Mouse (Mus musculus) forebrain, embryonic 15.5 days (tissue): ENCODE data around the gene Lgr4. TPM values are rescaled to one million over a fixed set of nuclear protein-coding genes. Genes with fewer than 3 reads are reported as not detected.

Source experiments
- ATAC-seq: fragments of 200-750 bp; cut with Nextera tagmentation; replicated peaks from 2 replicates; pipeline ENCODE4 v1.8.0; 2017; ENCODE audit warnings: mild to moderate bottlenecking, moderate TSS enrichment, moderate library complexity
- H3K27ac ChIP-seq: fragments of 300-500 bp; sonication (generic); replicated peaks from 2 replicates; pipeline ENCODE4 v1.5.1; 2015; ENCODE audit warnings: mild to moderate bottlenecking, inconsistent platforms
- H3K27me3 ChIP-seq: fragments of 300-500 bp; sonication (generic); 2 replicates; pipeline ENCODE4 v1.6.1; 2015; ENCODE audit warnings: inconsistent platforms
- H3K36me3 ChIP-seq: fragments of 300-500 bp; sonication (generic); 2 replicates; pipeline ENCODE4 v1.6.1; 2015; ENCODE audit warnings: mild to moderate bottlenecking, inconsistent platforms
- H3K4me1 ChIP-seq: fragments of 300-500 bp; sonication (generic); 2 replicates; pipeline ENCODE4 v1.6.1; 2015; ENCODE audit warnings: inconsistent platforms
- H3K4me2 ChIP-seq: fragments of 300-500 bp; sonication (generic); replicated peaks from 2 replicates; pipeline ENCODE4 v1.6.1; 2015; ENCODE audit warnings: mild to moderate bottlenecking, inconsistent platforms
- H3K4me3 ChIP-seq: fragments of 300-500 bp; sonication (generic); 2 replicates; pipeline ENCODE4 v1.5.1; 2015; ENCODE audit warnings: mild to moderate bottlenecking, inconsistent platforms
- H3K9ac ChIP-seq: fragments of 300-500 bp; sonication (generic); replicated peaks from 2 replicates; pipeline ENCODE4 v1.6.1; 2015; ENCODE audit warnings: mild to moderate bottlenecking, inconsistent platforms
- H3K9me3 ChIP-seq: fragments of 300-500 bp; sonication (generic); 2 replicates; pipeline ENCODE4 v1.6.1; 2016; ENCODE audit warnings: inconsistent platforms
- WGBS: fragments of 180-500 bp; shearing (Covaris S2); methylation state at CpG from one replicate; pipeline ENCODE4 v1.1.7; 2015; ENCODE audit warnings: mixed read lengths; 5-methylcytosine and 5-hydroxymethylcytosine counted together
- polyA plus RNA-seq: library from polyadenylated mRNA; unstranded; fragments of >200 nt; fragmentation: Nextera tagmentation; extraction: Ambion mirVana; gene quantifications from 2 replicates; pipeline ENCODE4 v1.2.1, GENCODE M21; 2015

Lgr4 gene
- polyA plus RNA-seq, 1 experiment from 2014 or later = 3.0 TPM

DNA sequence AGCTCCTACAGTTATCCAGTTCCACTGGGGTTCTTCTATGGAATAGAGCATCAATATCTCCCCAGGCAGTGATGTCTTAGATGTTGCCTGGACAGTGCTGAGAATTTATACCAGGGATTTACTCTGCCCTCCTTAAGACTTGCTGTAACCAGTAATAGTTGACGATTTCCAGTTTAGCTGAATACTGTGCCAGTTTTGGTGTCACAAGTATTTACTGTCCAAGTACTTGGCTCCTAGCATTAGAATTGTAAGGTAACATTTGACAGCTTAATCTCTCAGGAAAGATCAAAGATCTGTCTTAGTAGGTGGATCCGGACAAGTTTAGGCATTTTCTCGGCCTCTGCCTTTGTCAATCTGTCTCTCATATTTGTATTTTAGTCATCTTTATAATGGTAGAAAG is 5.6 kb downstream of the Lgr4 start:
- WGBS = 80% methylated on average over 3 of the region's 3 CpGs
- ATAC-seq = no peak
- Histone ChIP-seq H3K4me3 (no peak overlapping the region), H3K9ac (no peak overlapping the region), H3K36me3 (no peaks in the 10 kb centered on the region), H3K4me2 (no peak overlapping the region), H3K27ac (no peak overlapping the region), H3K27me3 (peaks cover 18% of the 10 kb centered on the region), H3K9me3 (no peaks in the 10 kb centered on the region), H3K4me1 (peaks cover 13% of the 10 kb centered on the region)

DNA sequence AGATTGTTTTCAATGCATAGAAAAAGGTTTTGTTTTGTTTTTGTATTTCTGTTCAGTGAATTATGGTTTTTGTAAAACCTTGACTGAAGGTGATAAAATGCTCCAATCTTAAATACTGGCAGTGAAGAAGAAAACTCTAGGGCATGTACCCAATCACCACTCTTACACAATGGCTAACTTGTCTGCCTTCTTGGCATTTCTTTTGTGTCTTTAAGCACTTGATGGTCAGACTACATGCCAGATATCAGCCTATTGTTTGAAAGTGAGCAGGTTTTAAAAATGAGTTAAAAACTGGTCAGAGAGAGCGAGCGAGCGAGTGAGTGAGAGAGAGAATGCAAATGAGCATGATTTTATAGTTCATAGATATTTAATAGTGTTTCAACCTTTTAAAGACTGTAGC is 6.5 kb downstream of the Lgr4 start:
- Histone ChIP-seq H3K4me1 (peaks cover 4% of the 10 kb centered on the region), H3K27ac (no peak overlapping the region), H3K4me2 (no peak overlapping the region), H3K4me3 (no peak overlapping the region), H3K9me3 (no peaks in the 10 kb centered on the region), H3K36me3 (no peaks in the 10 kb centered on the region), H3K27me3 (peaks cover 18% of the 10 kb centered on the region), H3K9ac (no peak overlapping the region)
- 85% methylated on average over 3 of the region's 3 CpGs for WGBS
- ATAC-seq = no peak

DNA sequence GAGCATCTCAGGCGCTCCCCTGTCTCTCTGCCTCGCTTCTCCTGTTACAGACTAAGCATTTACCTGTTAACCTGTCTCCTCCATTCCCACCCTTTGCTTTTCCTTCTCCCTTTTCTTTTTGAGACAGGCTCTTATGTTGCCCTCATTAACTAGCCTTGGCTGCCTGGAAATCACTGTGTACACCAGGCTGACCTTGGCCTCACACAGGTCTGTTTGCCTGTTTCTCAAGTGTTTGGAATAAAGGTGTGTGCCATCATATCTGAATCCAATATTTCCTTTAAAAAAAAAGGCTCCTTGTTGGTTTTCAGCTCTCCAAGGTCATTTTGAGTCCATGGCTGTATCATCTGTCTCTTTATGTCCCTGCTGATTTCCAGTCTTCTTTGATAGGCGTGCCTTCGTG is 9.5 kb downstream of the Lgr4 start:
- Histone ChIP-seq H3K9ac (no peak overlapping the region), H3K27ac (no peak overlapping the region), H3K4me2 (no peak overlapping the region), H3K4me3 (no peak overlapping the region), H3K4me1 (no peaks in the 10 kb centered on the region), H3K27me3 (peaks cover 9% of the 10 kb centered on the region; the same call in 1 of the 2 replicates), H3K9me3 (no peaks in the 10 kb centered on the region), H3K36me3 (no peaks in the 10 kb centered on the region)
- 98% methylated on average over 4 of the region's 4 CpGs for WGBS
- ATAC-seq = no peak

DNA sequence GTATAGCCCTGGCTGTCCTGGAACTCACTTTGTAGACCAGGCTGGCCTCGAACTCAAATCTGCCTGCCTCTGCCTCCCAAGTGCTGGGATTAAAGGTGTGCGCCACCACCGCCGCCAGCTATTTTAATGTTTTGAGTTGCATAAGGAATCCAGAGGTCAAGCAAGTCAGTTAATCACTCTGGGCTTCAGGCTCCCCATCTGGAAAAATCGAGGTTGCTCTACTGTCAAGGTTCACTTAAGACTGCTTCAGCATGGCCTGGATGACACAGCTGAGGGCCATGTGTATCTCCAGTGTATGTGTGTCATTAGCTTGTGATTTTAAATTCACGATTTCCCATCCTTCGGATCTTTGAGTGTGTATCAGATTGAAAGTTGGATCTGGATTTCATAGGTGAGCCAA is 10.0 kb downstream of the Lgr4 start:
- H3K9me3 ChIP-seq = no peaks in the 10 kb centered on the region
- ATAC-seq = no peak
- H3K27me3 ChIP-seq = peaks cover 14% of the 10 kb centered on the region
- H3K4me3 ChIP-seq = no peak overlapping the region
- no peaks in the 10 kb centered on the region for H3K4me1 ChIP-seq
- no peak overlapping the region for H3K27ac ChIP-seq
- no peak overlapping the region for H3K4me2 ChIP-seq
- no peak overlapping the region for H3K9ac ChIP-seq
- H3K36me3 ChIP-seq = no peaks in the 10 kb centered on the region
- 90% methylated on average over 7 of the region's 7 CpGs for WGBS

DNA sequence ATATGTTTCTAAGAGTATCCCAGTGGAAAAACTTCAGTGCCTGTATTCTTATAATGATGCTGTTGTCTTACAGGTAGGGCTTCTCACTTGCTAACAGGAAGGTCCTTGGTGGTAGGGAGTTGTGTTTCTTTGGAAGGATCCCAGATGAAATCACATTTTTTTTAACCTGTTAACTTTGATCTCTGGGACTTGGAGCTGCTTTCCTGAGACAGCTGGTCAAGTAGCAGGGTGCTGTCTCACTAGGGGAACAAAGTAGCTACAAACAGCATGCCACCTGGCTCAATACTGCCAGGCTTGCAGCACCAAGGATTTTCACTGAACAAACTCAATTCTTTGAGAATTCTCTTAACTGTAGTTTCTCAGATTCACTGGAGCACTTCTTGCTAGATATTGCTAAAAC is 10.4 kb downstream of the Lgr4 start:
- H3K4me3 ChIP-seq = no peak overlapping the region
- no peaks in the 10 kb centered on the region for H3K4me1 ChIP-seq
- peaks cover 16% of the 10 kb centered on the region for H3K27me3 ChIP-seq
- no peak overlapping the region for H3K4me2 ChIP-seq
- no peaks in the 10 kb centered on the region for H3K36me3 ChIP-seq
- H3K27ac ChIP-seq = no peak overlapping the region
- no peak for ATAC-seq
- no peak overlapping the region for H3K9ac ChIP-seq
- H3K9me3 ChIP-seq = no peaks in the 10 kb centered on the region

DNA sequence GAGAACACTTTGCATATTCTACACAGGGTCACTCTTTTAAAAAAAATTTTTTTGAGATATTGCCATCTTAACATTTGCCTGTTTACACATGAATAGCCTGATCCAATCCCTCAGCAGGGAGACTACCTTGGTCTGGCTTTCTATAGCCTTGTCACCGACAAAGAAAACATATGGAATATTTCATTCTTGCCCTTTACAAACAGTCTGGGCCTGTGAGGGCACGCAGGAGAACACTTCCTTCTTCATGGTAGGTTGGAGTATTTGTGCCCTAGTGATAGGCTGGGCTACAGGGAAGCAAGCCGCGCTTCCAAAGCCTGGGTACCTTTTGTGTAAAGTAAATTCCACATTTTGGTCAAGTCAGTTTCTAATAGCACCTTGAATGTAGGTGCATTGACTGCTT is 11.3 kb downstream of the Lgr4 start:
- Histone ChIP-seq H3K27me3 (peaks cover 18% of the 10 kb centered on the region), H3K9me3 (no peaks in the 10 kb centered on the region), H3K4me2 (no peak overlapping the region), H3K4me1 (no peaks in the 10 kb centered on the region), H3K9ac (no peak overlapping the region), H3K4me3 (no peak overlapping the region), H3K36me3 (no peaks in the 10 kb centered on the region), H3K27ac (no peak overlapping the region)
- ATAC-seq = no peak
- 75% methylated on average over 4 of the region's 4 CpGs for WGBS

DNA sequence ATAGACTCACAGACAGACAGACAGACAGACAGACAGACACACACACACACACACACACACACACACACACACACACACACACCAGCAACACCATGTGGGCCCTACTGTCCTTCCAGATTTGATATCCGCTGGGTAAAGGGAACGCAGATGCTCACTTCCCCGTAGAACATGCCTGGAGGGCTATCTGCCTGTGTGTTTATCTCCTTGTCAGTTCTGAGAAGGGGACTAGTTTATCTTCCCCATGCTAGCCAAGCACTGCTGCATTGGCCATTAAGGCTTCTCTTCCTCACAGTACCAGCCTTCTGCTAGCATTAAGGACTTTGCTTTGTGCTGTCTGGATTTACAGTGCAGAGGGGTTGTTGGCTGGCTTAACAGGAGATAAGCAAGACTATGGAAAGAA is 11.8 kb downstream of the Lgr4 start:
- no peak for ATAC-seq
- 93% methylated on average over 3 of the region's 3 CpGs for WGBS
- no peak overlapping the region for H3K4me2 ChIP-seq

DNA sequence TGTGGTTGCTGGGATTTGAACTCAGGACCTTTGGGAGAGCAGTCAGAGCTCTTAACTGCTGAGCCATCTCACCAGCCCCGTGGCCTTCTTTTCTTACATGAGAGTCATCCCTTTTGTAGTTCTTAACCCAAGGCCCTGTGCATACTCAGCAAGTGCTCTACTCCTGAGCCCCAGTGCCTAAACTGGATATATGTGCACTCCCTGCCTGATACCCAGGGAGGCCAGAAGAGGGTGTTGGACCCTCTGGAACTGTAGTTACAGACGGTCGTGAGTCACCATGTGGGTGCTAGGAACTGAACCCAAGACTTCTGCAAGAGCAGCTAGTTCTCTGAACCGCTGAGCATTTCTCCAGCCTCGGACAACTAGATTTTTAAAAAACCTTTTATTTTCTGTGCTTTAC is 12.9 kb downstream of the Lgr4 start:
- WGBS = 91% methylated on average over 5 of the region's 5 CpGs
- Histone ChIP-seq H3K36me3 (no peaks in the 10 kb centered on the region), H3K9ac (no peak overlapping the region), H3K4me1 (no peaks in the 10 kb centered on the region), H3K4me2 (no peak overlapping the region), H3K4me3 (no peak overlapping the region), H3K27me3 (peaks cover 26% of the 10 kb centered on the region), H3K9me3 (no peaks in the 10 kb centered on the region), H3K27ac (no peak overlapping the region)
- ATAC-seq = no peak

More for the DNA sequence above, 11.8 kb downstream of the Lgr4 start:
- Histone ChIP-seq H3K4me3 (no peak overlapping the region), H3K9ac (no peak overlapping the region), H3K4me1 (no peaks in the 10 kb centered on the region), H3K9me3 (no peaks in the 10 kb centered on the region), H3K27me3 (peaks cover 22% of the 10 kb centered on the region), H3K36me3 (no peaks in the 10 kb centered on the region), H3K27ac (no peak overlapping the region)

DNA sequence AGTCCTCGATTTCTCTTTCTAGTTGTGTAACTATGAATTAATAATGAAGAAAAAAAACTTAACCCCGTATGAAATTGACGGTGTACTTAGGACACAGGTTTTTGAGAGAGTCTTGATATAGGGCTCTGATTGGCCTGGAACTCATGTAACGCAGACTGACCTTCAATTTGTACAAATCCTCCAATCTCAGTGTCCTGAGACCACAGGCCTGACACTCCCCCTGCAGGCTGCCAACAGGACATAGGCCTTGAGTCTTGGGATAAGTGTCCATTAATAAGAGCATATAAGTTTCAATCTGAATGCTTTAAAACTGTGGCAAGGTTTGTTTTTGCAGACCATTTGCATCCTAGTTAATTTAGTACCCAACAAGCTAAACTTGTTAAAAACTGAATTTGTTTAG is 13.3 kb downstream of the Lgr4 start:
- no peak for ATAC-seq
- Histone ChIP-seq H3K4me2 (no peak overlapping the region), H3K4me3 (no peak overlapping the region), H3K36me3 (no peaks in the 10 kb centered on the region), H3K4me1 (no peaks in the 10 kb centered on the region), H3K27ac (no peak overlapping the region), H3K27me3 (peaks cover 30% of the 10 kb centered on the region), H3K9me3 (no peaks in the 10 kb centered on the region), H3K9ac (no peak overlapping the region)
- 90% methylated on average over 4 of the region's 4 CpGs for WGBS

DNA sequence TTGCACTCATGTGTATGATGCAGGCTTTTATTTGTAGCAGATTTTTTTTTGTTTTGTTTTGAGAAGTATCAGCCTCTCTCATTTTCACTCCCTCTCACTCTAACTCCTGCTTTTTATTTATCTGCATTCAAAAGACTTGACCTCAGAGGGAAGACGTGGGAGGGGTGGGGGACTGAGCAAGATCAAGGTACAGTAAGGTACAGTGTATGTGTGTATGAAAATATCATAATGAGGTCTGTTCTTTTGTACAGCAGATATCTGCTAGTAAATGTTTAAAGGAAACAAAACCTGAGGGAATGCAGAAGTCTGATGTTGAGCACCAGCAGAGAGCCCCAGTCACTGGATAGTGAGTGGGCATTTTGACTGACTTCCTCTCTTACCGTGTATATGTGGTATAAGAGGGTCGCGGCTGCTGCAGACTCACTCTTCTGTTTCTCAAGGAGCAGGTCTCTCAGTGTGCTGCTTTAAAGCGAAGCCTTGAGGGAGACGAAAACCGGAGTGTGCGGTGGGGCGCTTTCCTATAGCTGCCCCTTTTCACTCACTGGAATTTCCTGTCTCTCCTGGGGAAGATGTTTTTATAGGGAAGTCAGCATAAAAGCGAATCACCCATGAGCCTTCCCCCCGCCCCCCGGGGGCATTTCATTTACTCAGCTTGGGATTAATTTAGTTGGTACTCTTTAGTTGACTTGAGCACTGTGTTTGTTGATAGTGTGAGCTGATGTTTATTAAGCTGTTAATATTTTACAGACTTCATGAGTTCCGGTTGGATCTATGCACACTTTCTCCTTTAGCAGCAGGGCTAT is 14.7 kb downstream of the Lgr4 start:
- Histone ChIP-seq H3K4me1 (no peaks in the 10 kb centered on the region), H3K4me3 (no peak overlapping the region)

DNA sequence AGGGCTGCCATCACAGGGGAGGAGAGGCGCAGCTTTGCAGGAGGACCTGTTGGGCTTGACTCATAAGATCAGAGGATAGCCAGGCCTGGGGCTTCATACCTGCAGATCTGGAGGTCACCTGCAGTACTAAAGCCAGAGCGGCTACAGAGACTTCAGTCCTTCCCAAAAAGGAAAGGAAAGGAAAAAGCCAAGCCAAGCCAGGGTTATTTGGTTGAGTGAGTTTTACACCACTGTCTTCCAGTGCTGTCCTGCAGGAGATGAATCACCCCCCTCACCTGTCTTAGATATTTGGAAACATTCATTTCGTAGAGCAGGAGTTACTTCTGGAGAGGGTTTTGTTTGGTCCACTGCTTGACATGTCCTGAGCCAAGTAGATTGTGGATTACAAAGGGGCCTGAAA is 15.7 kb downstream of the Lgr4 start:
- no peak overlapping the region for H3K27ac ChIP-seq
- H3K4me2 ChIP-seq = no peak overlapping the region
- WGBS = 83% methylated on average over 3 of the region's 3 CpGs
- H3K4me3 ChIP-seq = no peak overlapping the region
- peaks cover 49% of the 10 kb centered on the region for H3K27me3 ChIP-seq
- ATAC-seq = no peak
- no peak overlapping the region for H3K9ac ChIP-seq
- H3K9me3 ChIP-seq = no peaks in the 10 kb centered on the region
- H3K36me3 ChIP-seq = no peaks in the 10 kb centered on the region
- H3K4me1 ChIP-seq = no peaks in the 10 kb centered on the region

More for the DNA sequence above, 14.7 kb downstream of the Lgr4 start:
- no peak for ATAC-seq
- H3K27me3 ChIP-seq = peaks cover 40% of the 10 kb centered on the region
- H3K9me3 ChIP-seq = no peaks in the 10 kb centered on the region
- no peaks in the 10 kb centered on the region for H3K36me3 ChIP-seq
- H3K9ac ChIP-seq = no peak overlapping the region
- WGBS = 68% methylated on average over 13 of the region's 13 CpGs
- H3K4me2 ChIP-seq = no peak overlapping the region
- H3K27ac ChIP-seq = no peak overlapping the region

DNA sequence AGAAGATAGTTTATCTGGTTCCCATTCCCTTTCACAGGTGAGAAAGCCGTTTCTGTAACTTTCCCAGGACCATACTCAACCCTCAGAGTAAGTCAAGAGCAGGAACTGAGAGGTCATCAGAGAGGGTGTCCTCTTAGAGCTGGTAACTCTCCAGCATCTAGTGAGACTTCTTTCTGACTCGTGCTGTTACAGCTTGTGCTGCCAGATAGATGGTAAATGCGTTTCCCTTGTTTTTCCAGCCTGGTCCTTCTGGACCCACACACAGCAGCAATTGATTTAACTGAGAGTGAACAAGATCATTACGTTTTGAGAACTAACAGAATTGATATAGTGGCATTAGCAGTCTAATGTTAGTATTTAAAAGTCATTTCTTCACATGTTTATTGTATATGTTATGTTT is 16.6 kb downstream of the Lgr4 start:
- no peak overlapping the region for H3K9ac ChIP-seq
- no peak overlapping the region for H3K4me2 ChIP-seq
- H3K9me3 ChIP-seq = no peaks in the 10 kb centered on the region
- peaks cover 51% of the 10 kb centered on the region for H3K27me3 ChIP-seq
- H3K4me3 ChIP-seq = no peak overlapping the region
- no peaks in the 10 kb centered on the region for H3K4me1 ChIP-seq
- H3K36me3 ChIP-seq = no peaks in the 10 kb centered on the region
- H3K27ac ChIP-seq = no peak overlapping the region
- ATAC-seq = no peak
- 77% methylated on average over 4 of the region's 4 CpGs for WGBS

DNA sequence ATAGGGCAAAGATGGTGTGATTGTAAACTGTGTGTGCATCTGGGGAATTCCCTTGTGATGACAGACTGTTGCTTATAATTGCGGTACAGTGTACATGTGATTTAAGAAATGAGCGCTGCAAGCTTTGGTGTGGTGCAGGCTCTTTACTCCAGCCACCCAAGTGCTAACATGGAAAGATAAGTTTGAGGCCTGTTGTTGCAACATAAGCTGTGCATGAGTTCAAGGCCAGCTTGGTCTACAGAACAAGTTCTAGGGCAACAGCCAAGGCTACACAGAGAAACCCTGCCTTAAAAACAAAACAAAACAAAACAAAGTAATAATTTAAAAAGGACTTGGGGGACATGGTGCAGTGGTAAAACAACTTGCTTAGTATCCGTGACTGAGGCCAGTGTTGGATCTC is 17.7 kb downstream of the Lgr4 start:
- H3K9me3 ChIP-seq = no peaks in the 10 kb centered on the region
- peaks cover 55% of the 10 kb centered on the region for H3K27me3 ChIP-seq
- H3K36me3 ChIP-seq = no peaks in the 10 kb centered on the region
- H3K9ac ChIP-seq = no peak overlapping the region
- H3K4me2 ChIP-seq = no peak overlapping the region
- H3K4me3 ChIP-seq = no peak overlapping the region
- no peaks in the 10 kb centered on the region for H3K4me1 ChIP-seq
- WGBS = 98% methylated on average over 3 of the region's 3 CpGs
- ATAC-seq = no peak
- H3K27ac ChIP-seq = no peak overlapping the region
